Mouse (Mus musculus) CH12.LX (cell line): Measurements from ENCODE around the gene Drc3.

ENCODE experiments used
- CTCF ChIP-seq, 2 experiments: IDR thresholded peaks in 1 of 2; conservative IDR thresholded peaks in 1 of 2; 2 replicates each; pipeline ENCODE4 v1.5.1; 2011 to 2012; ENCODE audit warnings: low read depth in 2 of 2, low read length in 2 of 2, improper control_type of control experiment in 1 of 2, inconsistent platforms in 1 of 2, mild to moderate bottlenecking in 1 of 2, moderate library complexity in 1 of 2
- EP300 ChIP-seq: IDR thresholded peaks from 2 replicates; pipeline ENCODE4 v1.6.1; 2011; ENCODE audit warnings: low read length, improper control_type of control experiment
- ETS1 ChIP-seq: conservative IDR thresholded peaks from 2 replicates; pipeline ENCODE4 v1.6.1; 2012; ENCODE audit warnings: low read depth, mild to moderate bottlenecking, inconsistent platforms, low read length, improper control_type of control experiment, moderate library complexity
- GABPA ChIP-seq: IDR thresholded peaks from 2 replicates; pipeline ENCODE4 v1.6.1; 2012; ENCODE audit warnings: low read depth, low read length, improper control_type of control experiment, inconsistent platforms; ENCODE audit not compliant: insufficient replicate concordance
- MEF2A ChIP-seq: IDR thresholded peaks from 2 replicates; pipeline ENCODE4 v1.6.1; 2014; ENCODE audit warnings: low read depth, mild to moderate bottlenecking, inconsistent platforms, low read length, improper control_type of control experiment, borderline replicate concordance
- MYC ChIP-seq: IDR thresholded peaks from 2 replicates; pipeline ENCODE4 v1.6.1; 2011; ENCODE audit warnings: low read depth, mild to moderate bottlenecking, improper control_type of control experiment, low read length
- POLR2AphosphoS2 ChIP-seq: IDR thresholded peaks from 2 replicates; pipeline ENCODE4 v1.6.1; 2011; ENCODE audit warnings: low read depth, low read length, improper control_type of control experiment
- RAD21 ChIP-seq: IDR thresholded peaks from 2 replicates; pipeline ENCODE4 v1.6.1; 2011; ENCODE audit warnings: low read depth, mild to moderate bottlenecking, low read length, improper control_type of control experiment, moderate library complexity
- UBTF ChIP-seq: IDR thresholded peaks from 2 replicates; pipeline ENCODE4 v1.6.1; 2012; ENCODE audit warnings: low read depth, mild to moderate bottlenecking, inconsistent platforms, low read length, improper control_type of control experiment, moderate library complexity
- ZKSCAN1 ChIP-seq: IDR thresholded peaks from 2 replicates; pipeline ENCODE4 v1.6.1; 2012; ENCODE audit warnings: low read depth, inconsistent platforms, low read length, improper control_type of control experiment, borderline replicate concordance

- TF ChIP-seq ZKSCAN1 = no peak
- TF ChIP-seq CTCF (conservative IDR thresholded peaks at IDR 0.05 in 1 of 2, IDR thresholded peaks at IDR 0.05 in 1 of 2; ENCODE audit: low read depth in 2 of 2, low read length in 2 of 2) = peak; percentile 76 to 95
- peak; percentile 98 for TF ChIP-seq RAD21
- no peak for TF ChIP-seq EP300
- no peak for TF ChIP-seq GABPA
- no peak for TF ChIP-seq ETS1
- 0 out of 2 replicates have a peak, but pooled peaks have one; percentile 44 for TF ChIP-seq MYC
- TF ChIP-seq POLR2AphosphoS2 = no peak
- no peak for TF ChIP-seq UBTF
- TF ChIP-seq MEF2A = no peak
Measured at GRCm38 (mm10) chr11:60412173-60412572, 59.0 kb downstream of the Drc3 start.
